Mouse (Mus musculus): ENCODE measurements at regions not wholly inside any gene's neighbourhood (a gene's known extent, or its start where the extent isn't known, plus 50 kb on each side); places are given as distances from the start of the nearest gene placed in this dataset.

- 67% methylated on average over 3 of the region's 3 CpGs for WGBS
- no peak for TF ChIP-seq CTCF (IDR thresholded peaks at IDR 0.05; ENCODE audit: insufficient read depth, low read depth, low read length)
- no peak for TF ChIP-seq POLR2A (IDR thresholded peaks at IDR 0.05; ENCODE audit: insufficient read depth, low read depth, low read length)
- no peaks in the 10 kb centered on the region for H3K4me1 ChIP-seq (ENCODE audit: control insufficient read depth, insufficient read depth, low read length)
Measured at GRCm38 (mm10) chr7:71041388-71041787, 309.9 kb downstream of the Gm10295 start.

DNA sequence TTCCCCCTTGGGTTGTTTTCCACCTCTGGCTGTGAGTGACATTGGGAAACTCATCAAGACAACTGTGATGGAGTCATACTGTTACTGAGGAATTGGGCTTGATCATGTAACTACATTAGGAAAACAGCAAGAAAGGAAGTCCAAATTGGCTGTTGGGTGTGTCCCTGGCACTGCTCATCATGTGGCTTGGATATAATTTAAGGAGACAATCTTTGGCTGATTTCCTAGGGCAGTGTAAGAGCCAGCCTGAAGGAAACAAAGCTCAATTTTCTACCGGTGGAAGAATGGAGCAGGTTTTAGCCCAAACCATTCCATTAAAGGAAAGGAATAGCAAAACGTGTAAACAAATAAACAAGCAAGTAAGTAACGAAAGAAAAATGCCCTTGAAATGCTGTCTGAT is 310.4 kb downstream of the Gm10295 start:
- WGBS = 55% methylated on average over 3 of the region's 3 CpGs
- Histone ChIP-seq H3K4me1 (ENCODE audit: control insufficient read depth, insufficient read depth, low read length) (no peaks in the 10 kb centered on the region), H3K4me3 (ENCODE audit: insufficient read depth, low read depth, low read length) (no peak overlapping the region), H3K27ac (ENCODE audit: insufficient read depth, low read depth, low read length) (no peak overlapping the region)
- no peak for TF ChIP-seq CTCF (IDR thresholded peaks at IDR 0.05; ENCODE audit: insufficient read depth, low read depth, low read length)
- TF ChIP-seq POLR2A (IDR thresholded peaks at IDR 0.05; ENCODE audit: insufficient read depth, low read depth, low read length) = no peak

More at GRCm38 (mm10) chr7:71041388-71041787, 309.9 kb downstream of the Gm10295 start:
- Histone ChIP-seq H3K4me3 (ENCODE audit: insufficient read depth, low read depth, low read length) (no peak overlapping the region), H3K27ac (ENCODE audit: insufficient read depth, low read depth, low read length) (no peak overlapping the region)

GRCm38 (mm10) chr7:71038537-71038936 is 312.7 kb downstream of the Gm10295 start:
- TF ChIP-seq CTCF (IDR thresholded peaks at IDR 0.05; ENCODE audit: insufficient read depth, low read depth, low read length) = no peak
- no peak for TF ChIP-seq POLR2A (IDR thresholded peaks at IDR 0.05; ENCODE audit: insufficient read depth, low read depth, low read length)
- no peaks in the 10 kb centered on the region for H3K4me1 ChIP-seq (ENCODE audit: control insufficient read depth, insufficient read depth, low read length)
- H3K27ac ChIP-seq (ENCODE audit: insufficient read depth, low read depth, low read length) = no peak overlapping the region
- WGBS = 92% methylated on average over 5 of the region's 5 CpGs
- no peak overlapping the region for H3K4me3 ChIP-seq (ENCODE audit: insufficient read depth, low read depth, low read length)

- TF ChIP-seq CTCF (IDR thresholded peaks at IDR 0.05; ENCODE audit: insufficient read depth, low read depth, low read length) (no peak), POLR2A (IDR thresholded peaks at IDR 0.05; ENCODE audit: insufficient read depth, low read depth, low read length) (no peak)
- 81% methylated on average over 12 of the region's 12 CpGs for WGBS
Measured at GRCm38 (mm10) chr7:71033121-71033520, 318.2 kb downstream of the Gm10295 start.

DNA sequence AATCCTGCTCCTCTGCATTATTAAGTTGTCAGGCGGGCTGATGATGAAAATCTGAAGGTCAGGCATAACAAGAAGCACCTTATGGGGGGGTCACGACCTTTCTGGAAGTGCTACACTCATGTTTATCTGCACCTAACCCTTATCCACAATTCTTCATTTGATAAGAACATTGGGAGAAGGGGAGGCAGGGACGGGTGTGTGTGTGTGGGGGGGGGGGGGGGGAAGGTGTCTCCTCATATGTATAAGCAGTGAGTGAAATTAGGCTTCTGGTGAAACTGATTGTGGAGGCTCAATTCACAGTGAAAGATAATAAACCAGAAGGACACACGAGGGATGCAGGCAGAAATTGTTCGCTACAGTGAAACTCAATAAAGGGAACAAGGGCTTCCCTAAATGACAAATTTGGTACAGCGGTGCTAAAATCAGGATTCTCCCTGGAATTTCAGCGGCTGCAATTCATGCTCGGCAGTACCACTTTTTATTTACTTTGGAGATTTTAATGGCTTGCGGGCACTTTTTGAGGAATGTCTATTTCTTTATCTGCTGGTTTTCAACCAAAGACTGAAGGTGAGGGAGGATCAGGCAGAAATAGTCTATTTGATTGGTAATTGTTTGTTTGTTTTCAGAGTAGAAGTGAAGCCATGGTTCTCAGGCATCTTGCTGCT is 327.2 kb downstream of the Gm10295 start:
- H3K4me3 ChIP-seq (ENCODE audit: insufficient read depth, low read depth, low read length) = peak overlapping the region; percentile 18; the same call in 1 of the 2 replicates
- WGBS = 20% methylated on average over 9 of the region's 9 CpGs
- peaks cover 5% of the 10 kb centered on the region; the same call in 1 of the 2 replicates for H3K4me1 ChIP-seq (ENCODE audit: control insufficient read depth, insufficient read depth, low read length)
- TF ChIP-seq CTCF (IDR thresholded peaks at IDR 0.05; ENCODE audit: insufficient read depth, low read depth, low read length) = no peak
- TF ChIP-seq POLR2A (IDR thresholded peaks at IDR 0.05; ENCODE audit: insufficient read depth, low read depth, low read length) = no peak
- H3K27ac ChIP-seq (ENCODE audit: insufficient read depth, low read depth, low read length) = no peak overlapping the region

More at GRCm38 (mm10) chr7:71033121-71033520, 318.2 kb downstream of the Gm10295 start:
- no peak overlapping the region for H3K4me3 ChIP-seq (ENCODE audit: insufficient read depth, low read depth, low read length)
- no peaks in the 10 kb centered on the region for H3K4me1 ChIP-seq (ENCODE audit: control insufficient read depth, insufficient read depth, low read length)
- no peak overlapping the region for H3K27ac ChIP-seq (ENCODE audit: insufficient read depth, low read depth, low read length)

DNA sequence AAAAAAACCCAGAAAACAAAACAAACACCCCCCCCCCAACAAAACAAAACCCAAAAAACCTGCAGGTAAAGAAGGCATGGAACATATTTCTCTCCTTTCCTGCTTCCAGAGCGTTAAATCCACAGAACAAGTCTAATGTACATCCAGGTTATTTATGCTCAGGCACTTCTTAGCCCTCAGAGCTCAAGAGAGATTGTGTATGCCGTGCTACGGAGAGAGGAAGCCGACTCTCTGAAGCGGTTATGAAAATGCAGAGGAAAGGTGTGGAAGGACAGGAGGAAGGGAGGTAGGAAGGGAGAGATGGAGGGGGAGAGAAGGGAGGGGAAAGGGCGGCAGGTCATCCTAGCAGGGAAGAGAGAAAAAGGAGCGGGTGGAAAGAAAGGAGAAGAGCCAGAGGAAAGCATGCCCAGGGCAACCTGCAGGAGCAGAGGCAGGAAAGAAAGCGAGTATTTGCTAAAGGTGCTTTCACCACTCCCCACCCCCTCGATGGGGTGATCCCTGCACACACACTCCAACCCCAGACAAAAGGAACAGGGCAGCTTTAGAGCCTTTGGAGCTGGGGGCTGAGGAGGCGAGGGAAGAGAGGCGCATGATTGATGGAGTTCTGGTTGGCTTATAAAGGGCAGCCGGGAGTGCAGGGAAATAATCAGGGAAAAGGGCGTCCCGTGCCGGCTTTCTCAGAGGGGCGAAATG is 327.9 kb downstream of the Gm10295 start:
- Histone ChIP-seq H3K4me1 (ENCODE audit: control insufficient read depth, insufficient read depth, low read length) (peaks cover 5% of the 10 kb centered on the region; the same call in 1 of the 2 replicates), H3K4me3 (ENCODE audit: insufficient read depth, low read depth, low read length) (peak overlapping the region; percentile 18; the same call in 1 of the 2 replicates), H3K27ac (ENCODE audit: insufficient read depth, low read depth, low read length) (no peak overlapping the region)
- no peak for TF ChIP-seq CTCF (IDR thresholded peaks at IDR 0.05; ENCODE audit: insufficient read depth, low read depth, low read length)
- TF ChIP-seq POLR2A (IDR thresholded peaks at IDR 0.05; ENCODE audit: insufficient read depth, low read depth, low read length) = no peak
- 12% methylated on average over 16 of the region's 16 CpGs for WGBS
